Mouse (Mus musculus) kidney, adult 11 months (tissue): ENCODE data around the gene Lrrtm4.

Experiments
- DNase-seq: peaks from one replicate; pipeline ENCODE4 v3.0.0; 2022

The Lrrtm4 gene

DNA sequence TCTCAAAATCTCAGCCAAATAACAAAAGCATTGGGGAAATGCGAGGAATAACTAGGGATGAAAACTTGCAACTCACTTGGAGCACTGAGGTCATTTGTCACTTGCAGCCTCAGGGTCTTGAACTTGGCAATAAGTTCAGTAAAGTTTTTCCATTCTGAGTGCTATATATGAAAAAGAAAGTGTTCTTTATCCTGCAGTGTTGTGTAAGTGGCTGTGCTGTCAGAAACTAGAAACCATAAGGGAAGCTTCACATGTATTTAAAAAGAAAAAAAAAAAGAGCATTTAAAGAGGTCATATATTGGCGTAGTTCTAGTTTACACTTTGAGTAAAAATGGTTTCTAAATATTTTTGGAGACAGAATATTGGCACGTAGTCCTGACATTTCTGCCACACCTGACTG, 313.1 kb downstream of the Lrrtm4 start:
- DNase-seq: no peak

- DNase-seq: no peak
Measured at GRCm38 (mm10) chr6:80352307-80352706, 333.6 kb downstream of the Lrrtm4 start.

GRCm38 (mm10) chr6:80357092-80357491, 338.4 kb downstream of the Lrrtm4 start:
- DNase-seq: no peak

GRCm38 (mm10) chr6:80363593-80363992, 344.9 kb downstream of the Lrrtm4 start:
- DNase-seq: no peak

DNA sequence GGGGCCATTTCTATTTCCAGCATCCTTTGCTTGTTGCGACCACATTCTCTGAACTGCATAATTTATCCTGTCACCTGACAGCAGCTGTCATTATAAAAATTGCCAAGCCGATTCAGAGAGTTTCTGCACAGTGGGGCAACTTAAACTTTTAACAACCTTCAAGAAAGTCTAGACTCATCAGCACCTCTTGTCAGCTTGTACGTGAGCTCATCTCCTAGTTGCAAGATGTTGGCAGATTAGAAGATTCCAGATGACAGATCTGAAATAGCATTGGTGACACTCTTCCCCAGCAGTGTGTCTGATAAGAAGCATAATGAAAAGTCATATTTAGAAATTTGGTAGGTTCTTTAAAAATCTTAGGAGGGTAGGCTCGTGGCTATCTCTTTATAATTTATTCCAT, 347.9 kb downstream of the Lrrtm4 start:
- no peak for DNase-seq

- DNase-seq: no peak
Measured at GRCm38 (mm10) chr6:80389571-80389970, 370.9 kb downstream of the Lrrtm4 start.

DNA sequence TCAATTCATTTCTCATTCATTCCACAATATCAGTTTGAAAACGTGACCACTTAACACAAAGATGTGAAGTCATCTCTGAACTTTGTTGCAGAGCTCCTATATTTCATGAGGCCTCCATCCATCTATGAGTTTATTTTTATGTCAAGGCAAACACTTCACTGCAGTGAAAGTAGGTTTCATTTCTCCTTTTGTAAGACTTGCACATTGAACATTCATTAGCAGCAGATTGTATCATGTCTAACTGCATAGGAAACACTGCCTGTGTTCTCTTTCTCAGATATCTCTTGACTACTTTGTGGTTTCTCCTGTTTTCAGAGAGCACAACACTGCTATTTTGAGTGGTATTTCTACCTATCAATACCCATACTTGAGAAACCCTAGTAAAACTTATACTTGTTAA, 388.1 kb downstream of the Lrrtm4 start:
- no peak for DNase-seq

GRCm38 (mm10) chr6:80440135-80440534, 421.5 kb downstream of the Lrrtm4 start:
- DNase-seq: no peak

DNA sequence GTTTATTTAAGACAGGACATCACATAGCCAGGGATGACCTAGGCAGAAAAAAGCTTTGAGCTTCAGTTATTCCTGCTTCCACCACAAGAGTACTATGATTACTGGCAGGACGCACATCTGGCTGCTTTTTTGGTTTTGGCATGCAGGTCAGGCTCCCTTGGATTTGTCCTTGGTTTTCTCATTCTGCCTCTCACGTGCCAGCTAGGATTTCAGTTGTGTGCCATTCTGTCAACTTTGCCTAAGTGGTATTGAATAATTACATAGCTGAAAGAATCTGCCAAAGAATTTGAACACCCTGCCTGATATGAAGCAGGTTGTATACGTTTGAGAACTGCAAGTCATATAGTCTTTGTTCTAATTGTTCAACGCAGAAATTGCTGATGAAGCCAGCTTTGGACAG, 451.9 kb downstream of the Lrrtm4 start:
- DNase-seq: no peak

DNA sequence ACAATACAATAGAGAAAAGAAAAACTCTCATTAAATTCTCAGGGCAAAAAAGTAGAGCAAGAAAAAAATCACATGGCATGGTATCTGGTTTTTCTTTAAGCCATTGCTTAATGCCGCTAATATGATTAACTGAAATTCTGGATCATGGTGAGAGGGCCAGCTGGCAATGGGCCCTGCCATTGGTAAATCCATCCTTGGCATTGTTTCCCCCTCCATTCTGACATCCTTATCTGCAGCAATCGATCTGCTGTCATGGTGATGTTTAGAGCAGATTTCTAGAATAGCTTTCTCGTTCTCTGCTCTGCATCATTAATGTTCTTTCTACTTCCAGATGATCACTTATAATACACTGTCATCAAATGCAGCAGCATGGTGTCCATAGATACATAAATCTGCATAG, 457.5 kb downstream of the Lrrtm4 start:
- DNase-seq: no peak

DNA sequence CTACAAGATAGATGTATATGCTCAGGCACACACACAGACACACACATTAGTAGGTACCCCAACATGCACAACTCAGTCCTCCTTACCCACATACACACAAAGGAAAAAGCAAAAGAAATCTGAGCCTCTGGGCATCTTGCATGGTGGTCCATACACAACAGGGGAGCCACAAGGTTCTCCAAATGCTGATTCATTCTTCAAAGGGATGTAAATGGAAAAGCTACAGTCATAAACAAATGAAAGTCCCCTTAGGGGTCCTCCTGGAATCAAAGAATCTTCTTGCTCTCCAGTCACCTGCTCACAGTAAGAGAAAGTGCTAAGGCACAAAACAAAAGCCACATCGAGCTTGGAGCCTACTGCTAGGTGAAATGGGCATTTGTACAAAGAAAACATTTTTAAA, 526.3 kb downstream of the Lrrtm4 start:
- DNase-seq: no peak

DNA sequence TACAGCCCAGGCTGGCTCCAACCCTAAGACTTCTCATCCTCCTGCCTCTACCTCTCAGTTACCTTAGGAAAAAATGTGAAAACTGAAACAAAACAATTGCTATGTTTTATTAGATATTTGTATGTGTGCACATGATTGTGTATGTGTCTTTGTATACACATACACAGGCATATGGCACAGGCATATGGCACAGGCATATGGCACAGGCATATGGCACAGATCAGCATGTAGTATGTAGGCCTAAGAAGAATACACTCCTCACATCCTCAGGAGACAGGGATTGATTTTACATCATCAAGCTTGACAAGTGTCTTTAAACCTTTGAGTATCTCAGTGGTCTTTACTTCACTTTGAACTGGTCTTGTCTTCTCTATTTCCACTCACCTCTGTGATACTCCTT, 531.2 kb downstream of the Lrrtm4 start:
- DNase-seq: no peak

DNA sequence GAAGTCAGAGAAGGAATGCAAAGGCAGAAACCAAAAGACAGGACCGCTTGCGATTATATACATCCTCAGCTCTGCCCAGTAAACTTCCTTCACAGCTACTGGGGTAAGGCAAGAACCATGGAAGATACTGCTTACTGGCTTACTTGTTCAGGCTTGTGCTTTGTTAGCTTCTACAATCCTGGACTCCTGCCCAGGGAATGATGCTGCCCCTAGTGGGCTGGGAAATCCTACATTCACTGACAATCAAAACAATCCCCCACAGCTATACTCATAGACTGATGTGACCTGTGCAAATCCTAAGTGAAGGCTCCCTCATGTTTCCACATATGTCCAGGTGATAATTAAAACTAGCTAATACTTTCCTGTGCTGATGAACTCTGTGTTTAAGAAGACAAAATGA, 534.7 kb downstream of the Lrrtm4 start:
- no peak for DNase-seq

DNA sequence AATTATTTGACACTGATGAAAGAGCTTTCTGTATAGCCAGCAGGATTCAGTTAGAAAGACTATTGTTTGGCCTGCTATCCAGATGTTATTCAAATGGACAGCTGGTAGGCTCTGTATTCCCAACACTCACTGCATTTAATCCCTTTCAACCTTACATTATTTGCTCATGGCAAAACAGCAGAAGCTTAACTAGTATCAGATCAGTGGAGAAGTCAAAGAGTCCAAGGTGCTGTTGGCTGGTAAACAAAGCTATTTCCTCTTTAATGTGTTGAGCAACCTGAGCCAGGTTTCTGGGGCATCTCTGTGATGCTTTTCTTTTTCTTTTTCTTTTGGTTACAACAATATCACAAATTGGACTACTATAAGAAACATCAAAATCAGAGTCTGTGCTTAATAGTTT, 536.3 kb downstream of the Lrrtm4 start:
- no peak for DNase-seq

GRCm38 (mm10) chr6:80577227-80577626, 558.5 kb downstream of the Lrrtm4 start:
- DNase-seq: no peak

- DNase-seq: no peak
Measured at GRCm38 (mm10) chr6:80582225-80582624, 563.5 kb downstream of the Lrrtm4 start.

DNA sequence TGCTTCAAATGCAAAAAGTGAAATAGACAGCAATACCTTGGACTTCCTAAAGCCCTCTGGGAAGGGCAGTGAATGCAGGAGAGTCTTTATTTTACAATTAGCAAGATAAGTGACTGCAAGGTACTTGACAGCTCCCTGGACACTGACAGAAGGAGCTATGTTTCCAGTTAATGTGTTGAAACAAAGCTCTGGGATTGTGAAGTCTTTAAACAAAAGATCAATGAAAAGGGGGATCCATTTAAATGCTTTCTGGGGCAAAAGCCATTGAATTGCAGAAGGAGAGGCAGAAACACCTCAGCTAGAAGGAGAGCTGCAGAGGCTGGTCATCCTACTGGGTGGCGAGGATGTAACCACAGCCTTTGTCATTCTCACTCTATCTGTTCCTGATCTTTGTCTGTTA, 571.1 kb downstream of the Lrrtm4 start:
- no peak for DNase-seq

DNA sequence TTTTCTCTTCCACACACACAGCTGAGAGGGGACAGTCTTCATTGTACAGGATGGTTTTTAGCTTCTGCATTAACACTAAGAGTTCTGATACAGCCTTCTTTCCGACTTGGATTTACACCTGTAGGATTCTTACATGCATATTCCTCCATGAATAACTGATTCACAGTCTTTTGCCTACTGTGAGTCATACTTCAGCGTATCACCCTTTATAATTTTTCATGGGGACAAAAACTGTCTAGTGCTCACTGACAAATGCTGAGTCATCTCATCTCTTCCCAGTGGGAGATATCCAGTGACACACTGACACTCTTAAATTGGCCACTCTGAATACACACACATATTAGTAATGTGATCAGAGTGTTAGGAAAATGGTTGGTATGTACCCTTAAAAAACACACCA, 600.8 kb downstream of the Lrrtm4 start:
- no peak for DNase-seq

DNA sequence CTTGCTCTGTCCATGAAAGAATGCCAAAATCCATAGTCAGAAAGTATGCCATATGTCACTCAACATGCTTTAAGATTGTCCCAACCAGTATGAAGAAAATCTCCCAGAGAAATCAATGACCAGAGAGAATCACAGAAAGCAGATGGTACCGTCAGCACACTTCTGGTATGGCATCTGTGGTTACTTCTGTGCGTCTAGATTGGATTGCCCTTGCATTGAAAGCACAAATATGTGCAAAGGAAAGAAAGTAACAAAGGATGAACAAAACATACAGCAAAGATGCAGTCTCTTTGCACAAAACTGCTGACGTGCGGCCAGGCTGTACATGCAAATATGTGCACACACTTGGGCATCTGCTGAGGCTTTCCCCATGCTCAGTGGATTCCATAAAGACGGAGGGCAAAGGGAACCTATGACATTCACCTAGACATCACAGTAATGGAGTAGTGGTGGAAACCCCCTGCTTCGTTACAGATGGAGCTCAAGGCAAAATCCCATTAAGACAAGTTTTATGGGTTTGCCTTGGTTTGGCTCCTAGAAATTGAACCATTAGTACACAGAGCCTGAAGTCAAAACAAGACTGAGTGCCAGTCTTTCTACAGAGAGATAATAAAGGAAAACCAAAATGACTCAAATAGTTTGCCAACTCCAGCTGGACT, 604.1 kb downstream of the Lrrtm4 start:
- no peak for DNase-seq

GRCm38 (mm10) chr6:80625509-80625908, 606.8 kb downstream of the Lrrtm4 start:
- DNase-seq: no peak

DNA sequence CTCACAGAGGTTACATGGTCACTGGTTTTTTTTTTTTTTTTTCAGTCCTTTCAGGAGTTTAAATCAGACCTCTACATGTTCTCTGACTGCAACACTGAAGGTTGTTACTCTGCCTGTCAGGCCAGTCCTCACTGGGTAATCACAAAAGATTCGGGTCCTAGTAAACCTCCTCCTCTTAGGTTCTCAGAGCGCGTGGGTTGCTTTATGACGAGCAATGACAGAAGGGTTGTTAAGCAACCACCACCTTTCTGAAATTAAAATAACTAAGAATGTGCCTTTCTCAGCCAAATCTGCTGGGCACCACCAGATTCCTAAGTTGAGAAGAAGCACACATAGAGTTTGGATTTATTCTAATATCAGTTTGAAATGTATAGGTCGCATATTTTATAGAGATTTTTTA, 644.1 kb downstream of the Lrrtm4 start:
- no peak for DNase-seq

DNA sequence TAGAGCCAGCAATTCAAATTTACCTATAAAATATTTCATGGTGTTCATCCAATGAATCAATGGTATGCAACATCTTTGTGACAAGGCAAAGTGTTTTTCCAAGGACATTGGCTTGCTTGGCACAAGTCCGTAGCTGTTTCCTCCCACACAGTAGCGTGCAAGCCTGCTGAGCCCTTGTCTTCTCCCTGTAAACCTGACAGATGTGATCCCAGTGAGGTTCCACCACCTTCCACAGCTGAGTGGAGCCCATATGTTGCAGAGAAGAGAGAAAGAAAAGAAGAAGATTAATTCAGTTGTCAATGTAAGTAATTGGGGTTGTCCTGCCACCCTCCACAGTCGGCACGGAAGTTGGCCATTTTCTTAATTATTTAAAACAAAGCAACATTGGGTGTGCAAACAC, 645.4 kb downstream of the Lrrtm4 start:
- no peak for DNase-seq

DNA sequence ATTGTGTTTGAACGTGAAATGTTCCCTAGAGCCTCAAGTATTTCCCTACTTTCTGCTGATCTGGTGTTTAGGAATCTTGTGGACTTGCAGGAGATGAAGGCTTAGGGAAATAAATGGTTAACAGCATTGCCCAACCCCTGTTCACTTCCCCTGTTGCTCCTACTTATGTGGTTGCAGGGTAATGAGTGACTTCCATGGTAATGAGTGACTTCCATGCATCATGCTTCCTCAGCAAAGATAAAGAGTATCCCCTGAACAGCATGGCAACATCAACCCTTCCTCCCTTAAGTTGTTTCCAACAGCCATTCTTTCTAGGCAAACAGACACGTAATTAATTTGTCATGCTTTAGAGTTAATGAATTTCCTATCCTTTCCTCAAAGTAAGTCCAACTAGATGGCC, 685.5 kb downstream of the Lrrtm4 start:
- no peak for DNase-seq

DNA sequence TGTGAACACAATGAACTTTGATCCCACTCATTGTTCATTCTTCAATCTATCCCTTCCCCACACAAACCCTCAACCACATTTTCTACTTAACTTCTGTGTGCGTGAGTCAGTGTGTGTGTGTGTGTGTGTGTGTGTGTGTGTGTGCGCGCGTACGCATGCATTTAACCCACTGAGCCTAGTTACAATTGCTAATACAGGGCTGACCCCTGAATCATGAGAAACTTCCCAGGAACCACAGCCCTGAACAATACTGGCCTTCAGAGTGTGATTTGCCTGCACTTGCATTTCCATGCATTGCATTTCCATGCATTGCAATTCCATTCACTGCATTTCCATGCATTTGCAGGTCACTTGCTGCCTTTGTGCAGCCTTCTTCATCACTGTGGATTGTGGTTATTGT, 701.8 kb downstream of the Lrrtm4 start:
- no peak for DNase-seq

DNA sequence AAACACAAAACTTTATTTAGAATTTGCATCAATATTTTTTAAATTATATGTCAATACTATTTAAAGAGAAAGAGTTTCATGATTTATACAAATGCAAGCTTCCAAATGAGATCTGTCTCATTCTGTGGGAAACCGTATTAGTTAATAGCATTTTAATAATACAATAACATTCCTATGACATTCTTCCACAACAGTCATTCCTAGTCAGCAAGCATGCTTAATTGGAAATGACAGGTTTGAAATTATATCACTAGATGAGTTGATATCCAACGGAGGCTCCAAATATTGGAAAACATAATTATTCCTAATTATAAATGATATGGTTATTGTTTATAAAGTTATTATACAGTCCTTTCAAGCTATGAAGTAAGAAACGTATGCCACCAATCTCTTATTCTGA, 714.7 kb downstream of the Lrrtm4 start:
- DNase-seq: no peak

DNA sequence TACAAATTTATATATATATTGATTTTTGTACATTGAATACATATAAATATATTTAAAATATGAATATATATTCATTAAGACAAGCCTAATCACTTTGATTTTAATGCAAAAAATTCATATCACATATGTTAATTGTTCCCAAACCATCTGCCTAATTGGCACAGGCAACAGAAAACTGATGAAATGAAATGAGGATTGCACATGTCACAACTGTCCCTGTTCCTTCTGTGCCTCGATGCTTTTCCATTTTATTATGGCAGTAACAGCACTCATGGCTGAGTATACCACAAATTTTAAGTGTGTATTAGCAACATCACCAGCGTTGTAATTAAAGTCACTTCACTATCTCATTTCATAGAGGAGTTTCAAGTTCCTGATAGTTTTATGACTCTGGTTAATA, 732.1 kb downstream of the Lrrtm4 start:
- DNase-seq: no peak
